Mouse (Mus musculus): ENCODE measurements at regions not wholly inside any gene's neighbourhood (a gene's known extent, or its start where the extent isn't known, plus 50 kb on each side); places are given as distances from the start of the nearest gene placed in this dataset.
A peak's percentile ranks its signal among the peaks of the same experiment; 100 is the strongest.

DNA sequence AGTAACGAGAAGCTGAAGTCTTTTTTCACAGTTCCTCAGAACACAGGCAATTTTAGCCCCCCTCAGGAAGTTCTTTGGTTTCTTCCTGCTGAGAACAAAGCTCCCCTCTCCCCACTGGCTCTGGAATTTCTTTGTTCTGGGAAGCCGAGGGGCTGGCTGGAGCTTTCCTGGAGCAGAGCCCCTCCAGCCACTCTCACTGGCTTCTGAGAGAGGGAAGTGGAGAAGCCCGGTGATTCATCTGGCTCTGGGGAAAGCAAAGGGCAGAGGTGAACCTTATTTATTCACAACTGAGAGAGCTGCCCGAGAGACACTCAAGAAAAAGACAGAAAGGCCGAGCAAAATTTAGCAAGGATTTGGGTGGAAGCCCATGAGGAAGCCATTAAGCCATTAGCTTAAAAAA, 63.9 kb downstream of the Ddx3x start:
- no peak for DNase-seq (ENCODE audit: low spot score in 2 of 2)

DNA sequence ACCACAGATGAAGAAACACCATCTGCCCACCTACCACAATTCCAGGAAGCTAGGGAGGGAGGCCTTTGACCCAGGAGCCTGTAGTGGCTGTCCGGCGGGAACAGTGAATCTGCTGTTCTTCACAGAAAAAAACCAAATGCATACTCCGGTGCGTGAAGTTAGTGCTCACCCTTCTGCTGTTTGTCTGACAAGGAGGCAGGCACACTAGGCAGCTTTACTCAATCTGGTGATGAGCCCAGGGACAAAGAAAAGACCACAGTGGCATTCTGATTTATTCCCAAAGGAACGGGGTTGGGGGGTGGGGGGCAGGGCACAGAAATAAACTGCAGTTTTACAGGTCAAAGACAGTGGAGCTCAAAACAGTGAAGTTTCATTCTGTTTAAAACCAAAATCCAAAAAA, 64.4 kb downstream of the Ddx3x start:
- no peak for DNase-seq (ENCODE audit: low spot score in 2 of 2)

DNA sequence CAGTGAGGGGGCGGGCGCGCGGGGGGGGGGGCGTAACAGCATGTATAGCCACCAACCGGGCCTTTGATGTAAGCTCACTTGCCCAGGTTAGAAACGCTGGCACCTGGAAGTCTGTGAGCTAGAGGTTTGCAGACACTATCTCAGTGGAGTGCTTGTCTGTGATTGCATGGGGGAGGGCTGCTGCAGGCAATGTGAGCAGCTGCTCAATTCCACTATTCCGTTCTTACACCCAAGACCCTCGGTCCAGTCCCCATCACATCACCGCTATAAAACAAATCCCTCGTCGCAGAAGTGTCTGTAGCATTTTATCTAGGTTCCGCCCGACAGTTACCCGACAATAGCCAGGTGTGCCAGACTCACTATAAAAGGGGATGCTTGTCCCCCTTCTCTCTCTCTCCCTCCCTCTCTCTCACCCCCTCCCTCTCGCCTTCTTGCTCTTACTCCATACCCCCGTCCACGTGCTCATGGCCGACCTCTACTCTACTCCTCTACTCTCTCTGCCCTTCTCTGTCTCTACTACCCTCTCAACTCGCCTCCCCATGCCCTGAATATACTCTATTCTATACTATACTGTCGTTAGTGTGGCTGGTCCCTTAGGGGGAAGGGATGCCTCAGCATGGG, 65.4 kb downstream of the Ddx3x start:
- DNase-seq (ENCODE audit: low spot score in 2 of 2) = no peak

DNA sequence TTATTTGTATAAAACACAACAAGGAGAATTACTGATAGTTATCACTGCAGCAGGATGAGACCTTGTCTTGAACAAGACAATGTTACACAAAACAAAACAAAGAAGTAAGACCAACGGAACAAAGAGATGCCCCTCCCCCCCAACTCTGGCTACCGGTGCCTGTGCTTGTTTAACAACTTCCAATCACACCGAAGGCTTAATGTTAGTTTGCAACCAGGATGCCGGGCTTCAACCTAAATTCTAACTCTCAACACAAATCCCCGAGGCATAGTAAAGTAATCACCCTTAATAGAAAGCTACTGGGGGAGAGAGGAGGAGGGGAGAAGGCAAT, 65.9 kb downstream of the Ddx3x start:
- no peak for DNase-seq (ENCODE audit: low spot score in 2 of 2)

DNA sequence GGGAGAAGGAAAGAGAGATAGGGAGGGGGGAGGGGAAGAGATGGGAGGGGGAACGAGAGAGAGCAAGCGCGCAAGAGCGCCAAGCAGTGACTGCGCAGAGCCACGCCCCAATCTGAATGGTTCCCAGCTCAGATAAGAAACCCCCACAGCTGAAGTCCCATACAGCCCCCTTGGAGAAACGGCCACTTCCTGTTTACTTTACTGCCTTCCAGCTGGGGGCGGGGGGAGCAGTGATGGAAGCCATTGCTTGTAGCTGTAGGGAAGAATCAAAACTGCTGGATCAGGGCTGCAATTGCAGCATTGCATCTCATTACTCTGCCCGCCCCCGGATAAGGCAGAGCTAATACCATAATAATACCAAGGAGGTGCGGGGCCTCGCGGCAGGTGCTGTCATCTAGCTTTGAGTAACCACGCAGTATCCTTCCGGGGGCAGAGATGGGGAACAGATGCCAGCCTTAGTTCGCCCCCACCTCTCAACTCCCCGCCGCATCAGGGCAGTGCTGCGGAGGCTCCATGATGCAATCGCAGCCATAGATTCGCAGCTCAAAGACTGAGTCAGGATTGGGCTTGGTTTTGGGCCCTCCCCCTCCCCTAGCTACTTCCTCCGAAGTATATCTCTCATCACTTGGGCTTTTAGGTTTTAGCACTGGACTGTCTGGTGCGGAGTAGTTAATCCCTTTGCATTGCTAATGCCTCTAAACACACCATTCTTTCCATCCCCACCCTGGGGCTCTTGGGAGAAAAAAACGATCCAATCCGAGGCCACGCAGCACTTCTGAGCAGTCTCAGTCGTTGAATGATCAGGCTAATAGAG, 66.5 kb downstream of the Ddx3x start:
- DNase-seq (ENCODE audit: low spot score in 2 of 2) = peak; percentile 43 to 48

DNA sequence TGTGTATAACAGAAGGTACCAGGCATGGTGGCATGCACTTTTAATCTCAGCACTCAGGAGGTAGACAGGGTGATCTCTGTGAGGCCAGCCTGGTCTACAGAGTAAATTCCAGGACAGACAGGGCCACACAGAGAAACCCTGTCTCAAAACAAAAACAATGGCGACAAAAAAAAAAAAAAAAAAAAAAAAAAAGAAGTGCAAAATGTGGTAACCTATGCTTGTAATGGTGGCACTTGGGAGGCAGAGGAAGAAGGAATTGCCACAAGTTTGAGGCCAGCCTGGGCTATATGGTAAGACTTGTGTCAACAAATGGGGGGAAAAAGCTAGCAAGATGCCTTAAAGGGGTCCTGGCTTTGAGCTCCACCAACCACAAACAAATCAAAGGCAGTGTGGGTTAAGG, 67.6 kb downstream of the Ddx3x start:
- no peak for DNase-seq (ENCODE audit: low spot score in 2 of 2)

DNA sequence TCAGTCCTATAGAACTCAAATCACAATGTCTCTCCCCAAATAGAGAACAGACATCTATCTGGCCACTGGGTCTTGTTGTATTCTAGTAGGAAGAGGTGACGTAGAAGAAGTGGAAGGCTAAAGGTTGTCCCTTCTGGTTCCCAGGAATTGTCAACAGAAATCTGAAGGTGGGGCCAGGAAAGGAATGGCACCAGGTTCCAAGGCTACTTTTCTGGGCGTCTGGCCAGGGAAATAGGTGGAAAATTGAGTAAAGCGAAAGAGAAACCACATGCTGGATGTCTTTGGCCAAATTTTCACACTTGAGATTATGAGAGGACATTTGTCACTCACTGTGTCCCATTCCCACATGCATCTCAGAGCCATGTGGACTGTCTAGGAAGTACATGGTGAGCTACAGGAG, 69.7 kb downstream of the Ddx3x start:
- no peak for DNase-seq (ENCODE audit: low spot score in 2 of 2)

DNA sequence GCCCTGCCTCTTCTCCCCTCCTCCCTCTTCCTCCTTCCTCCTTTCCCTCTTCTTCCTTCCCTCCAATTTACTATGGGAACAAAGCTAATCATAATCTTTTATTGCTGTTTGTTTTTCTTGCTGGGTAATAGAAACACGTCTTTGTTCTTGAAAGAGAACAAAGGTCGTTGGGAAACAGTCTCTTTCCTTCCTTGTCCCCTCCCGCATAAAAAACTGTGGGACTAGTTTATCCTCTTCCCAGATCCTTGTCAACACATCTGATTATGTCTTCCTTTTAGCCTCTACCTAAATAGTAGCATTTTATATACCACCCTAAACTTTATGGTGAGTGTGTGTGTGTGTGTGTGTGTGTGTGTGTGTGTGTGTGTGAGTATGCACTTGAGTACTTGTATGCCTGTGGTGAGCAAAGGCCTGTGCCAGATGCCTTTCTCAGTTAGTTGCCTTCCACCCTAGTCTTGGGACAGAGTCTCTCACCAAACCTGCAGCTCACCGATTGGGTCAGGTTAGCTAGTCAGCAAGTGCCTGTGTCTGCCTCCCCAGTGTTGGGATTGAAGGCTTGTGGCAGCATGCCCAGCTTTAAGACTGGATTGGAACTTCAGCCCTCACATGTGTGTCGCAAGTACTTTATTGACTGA, 76.5 kb downstream of the Ddx3x start:
- DNase-seq (ENCODE audit: low spot score in 2 of 2) = no peak

DNA sequence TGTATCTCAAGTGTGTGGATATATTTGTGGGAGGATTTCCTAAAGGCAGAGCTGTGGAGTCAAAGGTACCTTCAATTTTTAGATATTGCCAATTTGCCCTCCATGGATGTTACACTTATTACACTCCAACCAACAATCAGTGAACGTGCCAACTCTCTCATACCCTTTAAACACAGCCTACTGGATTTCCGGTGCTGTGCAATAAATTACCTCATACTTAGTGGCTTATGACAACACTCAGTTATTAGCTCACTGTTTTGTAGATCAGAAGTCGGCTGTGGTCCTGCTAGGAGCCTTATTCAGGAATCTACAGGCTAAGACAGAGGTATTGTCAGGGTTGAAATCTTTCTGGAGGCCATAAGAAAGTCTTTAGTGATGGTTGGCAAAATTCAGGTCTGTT, 77.2 kb downstream of the Ddx3x start:
- DNase-seq (ENCODE audit: low spot score in 2 of 2) = no peak

DNA sequence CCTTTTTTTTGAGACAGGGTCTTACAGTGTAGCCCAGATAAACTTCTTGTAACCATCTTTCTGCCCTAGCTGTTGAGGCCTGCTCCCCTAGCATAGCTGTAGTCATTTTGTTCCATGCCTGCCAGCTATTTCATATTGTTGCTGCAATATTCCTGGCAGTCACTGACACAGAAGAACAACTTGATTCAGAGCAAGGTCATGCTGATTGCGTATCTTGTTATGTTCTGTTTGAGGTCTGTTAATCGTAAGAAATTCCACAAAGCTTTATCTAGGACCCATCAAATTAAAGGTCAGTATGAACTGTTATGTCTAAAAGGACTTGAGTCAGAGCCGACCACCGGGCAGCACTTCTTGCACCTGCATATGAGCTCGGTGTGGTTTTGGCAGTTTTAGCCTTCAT, 79.7 kb downstream of the Ddx3x start:
- DNase-seq (ENCODE audit: low spot score in 2 of 2) = no peak

DNA sequence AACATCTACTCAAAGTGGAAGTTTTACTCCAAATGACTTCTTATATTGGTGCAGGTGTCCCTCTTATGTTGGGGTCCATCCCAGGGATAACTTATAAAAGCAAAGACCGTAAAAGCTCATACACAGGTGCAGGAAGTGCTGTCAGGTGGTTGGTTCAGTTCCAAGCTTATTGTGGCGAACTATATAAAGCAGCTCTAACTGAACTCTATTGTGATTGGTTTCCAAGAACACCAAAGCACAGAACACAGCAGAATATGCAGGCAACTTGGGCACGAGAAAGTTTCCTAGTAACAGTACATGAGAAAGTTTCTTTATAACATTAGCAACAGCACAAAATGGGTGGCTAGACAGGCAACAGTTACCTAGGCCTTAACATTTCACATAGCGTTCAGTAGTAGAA, 89.5 kb downstream of the Ddx3x start:
- no peak for DNase-seq (ENCODE audit: low spot score in 2 of 2)

DNA sequence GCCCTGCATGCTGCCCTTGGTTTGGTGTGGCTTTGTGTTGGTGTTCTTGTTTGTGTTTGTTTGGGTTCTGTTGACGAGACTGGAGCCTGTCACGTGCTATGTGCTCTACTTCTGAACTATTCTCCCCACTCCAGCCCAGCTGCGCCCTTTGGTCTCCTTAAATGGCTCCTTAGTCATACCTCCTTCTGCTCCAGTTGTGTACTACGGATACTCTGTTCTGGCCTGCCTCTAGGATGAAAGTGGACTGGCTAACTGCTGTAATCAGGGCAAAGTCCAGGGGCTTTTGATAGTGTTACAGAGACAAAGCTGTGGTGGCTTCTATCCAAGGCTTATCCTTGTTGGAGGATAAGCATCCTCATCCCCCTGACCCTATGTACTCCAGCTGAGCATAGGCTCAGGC, 92.0 kb downstream of the Ddx3x start:
- no peak for DNase-seq (ENCODE audit: low spot score in 2 of 2)

DNA sequence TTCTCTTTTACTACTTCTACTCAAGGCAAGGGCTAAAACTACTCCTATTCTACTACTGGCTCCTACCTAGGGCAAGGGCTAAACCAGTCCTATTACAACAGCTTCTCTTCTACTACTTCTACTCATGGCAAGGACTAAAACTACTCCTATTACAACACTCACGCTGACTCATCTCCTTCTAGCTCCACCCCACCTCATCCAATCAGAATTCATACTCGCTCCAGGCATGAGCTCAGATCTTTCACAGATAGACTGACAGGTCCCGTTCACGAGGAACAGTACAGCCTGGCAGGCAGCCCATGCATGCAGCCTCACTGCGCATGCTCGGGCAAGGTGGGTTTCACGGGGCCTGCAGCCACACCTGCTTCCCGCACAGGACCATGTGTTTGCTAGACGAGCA, 79.6 kb upstream of the Nyx start:
- DNase-seq (ENCODE audit: low spot score in 2 of 2) = peak; percentile 1 to 14

DNA sequence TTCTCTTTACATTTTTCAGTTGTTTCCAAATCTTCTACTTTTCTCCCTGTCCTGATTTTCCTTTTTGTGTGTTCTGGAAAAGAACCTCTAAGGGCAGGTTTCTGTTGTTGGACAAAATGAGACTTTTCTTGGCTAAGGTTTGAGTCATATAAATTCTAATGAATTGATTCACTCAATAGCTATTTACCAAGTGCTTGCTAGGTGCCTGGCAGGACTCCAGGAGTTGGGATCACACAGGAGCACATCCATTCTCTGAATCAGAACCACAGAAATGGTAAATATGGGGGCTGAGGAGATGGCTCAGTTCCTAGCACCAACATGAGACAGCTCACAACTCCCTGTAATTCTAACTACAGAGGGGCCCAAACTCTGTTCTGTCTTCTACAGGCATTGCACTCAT, 67.4 kb upstream of the Nyx start:
- no peak for DNase-seq (ENCODE audit: low spot score in 2 of 2)

DNA sequence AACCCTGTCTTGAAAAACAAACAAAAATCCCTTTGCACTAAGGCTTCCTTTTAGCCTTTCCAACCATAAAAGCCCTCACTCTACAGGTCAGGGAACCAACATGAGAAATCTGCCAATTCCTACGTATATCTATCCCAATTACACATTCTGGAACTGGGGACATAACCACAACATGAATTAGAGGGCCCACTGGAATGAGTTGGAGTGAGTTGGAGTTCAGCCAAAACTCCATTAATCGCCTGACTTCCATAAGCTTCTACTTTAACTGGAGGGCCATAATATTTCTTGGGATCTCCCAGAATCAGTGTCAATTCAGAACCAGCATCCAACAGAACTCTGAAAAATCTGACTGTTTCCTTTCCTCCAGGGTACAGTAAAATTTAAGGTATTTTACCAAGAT, 53.2 kb upstream of the Nyx start:
- no peak for DNase-seq (ENCODE audit: low spot score in 2 of 2)

DNA sequence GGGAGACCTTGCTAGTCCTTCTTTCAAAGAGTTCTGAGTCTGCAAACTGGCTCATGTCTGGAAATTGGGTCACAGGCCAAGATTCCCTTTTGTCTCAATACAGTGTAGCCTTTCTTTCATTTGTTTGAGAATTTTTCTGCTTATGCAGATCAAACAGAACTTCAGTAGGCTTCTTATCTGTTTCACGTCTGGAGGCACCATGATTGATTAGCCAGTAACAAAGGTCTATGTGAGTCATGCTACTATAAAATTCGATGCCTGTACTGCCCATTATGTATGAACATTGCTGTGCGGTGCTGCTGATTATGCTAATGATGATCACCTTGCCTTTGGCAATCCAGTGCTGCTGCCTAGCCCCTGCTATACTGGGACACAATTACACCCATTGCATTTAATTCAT, 52.8 kb upstream of the Nyx start:
- no peak for DNase-seq (ENCODE audit: low spot score in 2 of 2)
